Mouse (Mus musculus): ENCODE data around the gene Pfkfb1. TPM values are rescaled to one million over a fixed set of nuclear protein-coding genes. Genes with fewer than 3 reads are reported as not detected.

Gene Pfkfb1
- total RNA-seq, 2 experiments from 2014 or later: 0.90 to 0.93 TPM

DNA sequence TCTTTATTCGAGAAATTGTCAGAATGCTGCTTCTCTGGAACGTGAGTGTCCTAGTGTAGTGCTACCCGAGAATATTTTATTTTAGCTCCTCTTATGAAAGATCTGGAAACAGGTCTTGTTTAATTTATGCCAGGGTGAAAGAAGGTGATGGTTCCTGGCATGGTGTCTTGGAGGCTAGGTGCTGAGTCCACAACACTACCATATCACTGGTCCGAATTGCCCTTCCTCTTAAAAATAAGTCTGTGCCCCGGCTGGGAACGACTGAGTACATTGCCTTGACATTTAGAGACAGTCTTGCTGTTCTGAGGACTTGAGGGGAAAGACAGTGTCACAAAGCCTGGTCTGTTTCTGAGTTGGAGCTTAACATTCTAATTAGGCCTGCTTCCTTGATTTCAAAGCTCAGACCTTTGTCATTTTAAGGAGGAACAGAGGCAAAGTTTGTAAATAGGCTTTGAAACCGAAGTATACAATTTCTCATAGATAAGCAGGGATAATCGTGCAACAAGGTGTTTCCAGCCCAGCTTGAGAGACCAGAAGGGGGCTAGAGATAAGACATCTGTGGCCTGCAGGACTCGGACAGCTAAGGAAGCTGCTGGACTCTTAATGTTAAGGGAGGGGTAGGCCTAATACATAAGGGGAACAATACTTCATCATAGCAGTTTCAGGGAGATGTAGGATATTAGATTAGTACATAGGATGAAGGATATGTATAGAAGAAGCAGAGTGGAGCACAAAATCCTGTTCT is 7.2 kb downstream of the Pfkfb1 start:
- TF ChIP-seq CTCF (conservative IDR thresholded peaks at IDR 0.05): no peak

DNA sequence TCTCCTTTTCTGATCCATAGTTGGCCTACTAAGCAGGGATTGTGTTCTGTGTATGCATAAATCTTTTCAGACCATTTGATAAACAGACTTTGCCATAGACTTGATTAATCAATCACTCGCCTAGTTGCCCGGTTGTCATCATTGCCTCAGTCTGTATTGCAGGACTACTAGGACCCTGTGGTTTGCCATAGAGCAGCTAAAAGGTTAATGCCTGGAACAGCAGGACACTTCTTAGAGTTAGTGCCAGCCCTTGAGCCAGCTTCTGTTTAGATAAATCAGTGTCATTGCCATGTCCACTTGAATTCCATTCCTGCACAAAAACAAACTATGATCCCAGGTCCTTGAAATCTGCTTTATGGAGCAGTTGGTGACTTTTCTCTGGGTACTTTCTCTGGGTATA is 10.9 kb downstream of the Pfkfb1 start:
- DNase-seq (ENCODE audit: low spot score in 2 of 2): no peak
- no peak overlapping the region for H3K4me3 ChIP-seq
- H3K27ac ChIP-seq: no peak overlapping the region
- TF ChIP-seq CTCF (conservative IDR thresholded peaks at IDR 0.05): no peak

More for the DNA sequence above, 7.2 kb downstream of the Pfkfb1 start:
- Histone ChIP-seq H3K4me3 (no peak overlapping the region), H3K27ac (no peak overlapping the region)
- DNase-seq (ENCODE audit: low spot score in 2 of 2): no peak

DNA sequence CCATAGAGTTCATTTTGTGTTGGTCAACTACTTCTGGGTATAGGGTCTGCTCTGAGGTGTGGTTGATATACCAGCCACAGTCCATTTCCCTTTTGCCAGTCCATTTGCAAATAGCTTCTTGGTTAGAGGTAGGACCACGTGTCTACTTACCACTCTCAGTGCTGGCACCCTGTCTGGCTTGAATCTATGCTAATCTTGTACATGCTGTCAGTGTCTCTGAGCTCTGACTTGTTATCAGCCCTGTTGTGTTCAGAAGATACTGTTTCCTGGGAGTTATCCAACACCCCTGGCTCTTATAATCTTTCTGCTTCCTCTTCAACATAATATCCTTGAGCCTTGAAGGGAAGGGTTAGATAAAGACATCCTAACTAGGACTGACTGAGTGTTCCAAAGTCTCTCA is 48.4 kb downstream of the Pfkfb1 start:
- Histone ChIP-seq H3K4me3 (no peak overlapping the region), H3K27ac (no peak overlapping the region)
- no peak for DNase-seq (ENCODE audit: low spot score in 2 of 2)
- no peak for TF ChIP-seq CTCF (conservative IDR thresholded peaks at IDR 0.05)

DNA sequence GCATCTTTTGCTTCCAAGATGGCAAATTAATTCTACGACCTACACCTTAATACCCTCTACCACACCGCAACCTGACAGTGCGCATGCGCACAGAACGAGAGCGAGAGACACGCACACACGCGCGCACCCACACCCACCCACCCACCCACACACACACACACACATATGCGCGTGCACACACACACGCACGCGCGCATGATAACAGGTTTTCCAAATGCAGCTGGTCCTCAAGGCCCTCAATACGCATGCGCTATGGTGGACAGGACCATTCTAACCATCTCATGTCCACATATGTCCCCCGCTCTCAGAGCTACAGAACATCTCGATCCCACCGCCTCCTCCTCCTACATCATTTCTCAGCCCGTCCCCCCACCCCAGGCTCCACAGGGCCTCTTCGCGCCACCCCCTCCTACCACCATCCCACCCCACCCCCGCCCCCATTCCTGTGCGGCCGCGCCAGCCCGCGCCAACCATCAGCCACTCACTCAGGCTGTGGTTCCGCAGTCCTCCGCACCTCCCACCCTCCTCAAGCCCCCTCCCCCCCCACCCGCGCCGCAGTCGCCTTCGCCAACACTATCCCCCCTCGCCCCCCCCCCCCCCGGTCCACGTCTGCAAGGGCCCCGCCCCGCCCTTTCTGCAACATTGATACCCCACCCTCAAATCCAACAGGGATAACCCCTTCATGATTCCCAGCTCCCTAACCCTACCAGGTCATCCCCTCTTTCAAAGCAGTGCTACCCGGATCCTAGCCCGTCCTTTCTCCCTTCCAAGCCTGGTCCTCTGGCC is 68.3 kb downstream of the Pfkfb1 start:
- no peak for TF ChIP-seq CTCF (conservative IDR thresholded peaks at IDR 0.05)
- H3K27ac ChIP-seq: peak overlapping the region; percentile 92
- H3K4me3 ChIP-seq: peak overlapping the region; percentile 61
- peak; percentile 21 to 31 for DNase-seq (ENCODE audit: low spot score in 2 of 2)

DNA sequence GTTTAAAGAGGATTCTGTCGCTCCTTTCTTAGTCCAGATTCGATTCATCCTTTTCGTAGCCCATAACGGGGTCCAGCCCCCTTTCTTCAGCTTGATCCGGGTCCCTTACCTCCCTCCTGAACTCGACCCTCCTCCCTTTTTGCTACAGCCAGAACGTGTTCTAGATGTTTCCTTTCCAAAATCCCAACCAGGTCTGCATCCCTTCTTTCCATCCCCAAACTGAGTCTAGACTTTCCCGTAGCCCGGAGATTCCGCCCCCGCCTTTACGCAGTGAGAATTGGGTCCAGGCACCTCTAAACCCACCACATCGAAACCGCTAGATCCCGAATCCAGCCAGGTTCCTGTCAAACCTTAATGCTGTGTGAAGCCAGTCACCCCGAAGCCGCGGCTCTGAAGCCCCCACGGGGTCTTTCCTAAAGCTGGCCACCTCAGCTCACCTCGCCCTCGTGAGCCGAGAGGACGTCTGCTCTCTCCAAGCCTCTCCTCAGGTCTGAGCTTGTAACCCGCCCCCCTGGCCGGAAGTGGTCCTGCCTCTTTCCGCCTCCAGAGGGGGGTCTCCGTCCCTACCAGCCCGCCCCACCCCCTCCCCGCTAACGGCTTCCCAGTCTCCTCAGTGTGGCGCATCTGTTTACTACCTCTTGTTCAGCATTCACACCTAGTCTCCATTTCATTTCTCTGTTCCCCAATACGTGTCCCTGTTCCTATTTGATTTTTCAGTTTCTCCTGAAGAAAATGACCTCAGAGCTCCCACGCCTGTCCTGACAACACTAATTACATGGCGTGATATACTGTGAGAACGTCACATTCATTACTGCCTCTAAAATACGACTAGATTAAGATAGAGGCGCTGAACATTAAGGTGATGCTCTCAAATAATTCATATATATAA is 69.1 kb downstream of the Pfkfb1 start, which contains the start of gene Tro:
Gene Tro, minus strand, starts transcription at position 676 of the 889 bp plus-strand sequence.
- peak; percentile 32 to 44 for DNase-seq (ENCODE audit: low spot score in 2 of 2)
- TF ChIP-seq CTCF (conservative IDR thresholded peaks at IDR 0.05): peak; percentile 42; the same call in 1 of the 2 replicates
- peak within 1 kb of the TSS; percentile 92 for H3K27ac ChIP-seq
- peak within 1 kb of the TSS; percentile 61 for H3K4me3 ChIP-seq

DNA sequence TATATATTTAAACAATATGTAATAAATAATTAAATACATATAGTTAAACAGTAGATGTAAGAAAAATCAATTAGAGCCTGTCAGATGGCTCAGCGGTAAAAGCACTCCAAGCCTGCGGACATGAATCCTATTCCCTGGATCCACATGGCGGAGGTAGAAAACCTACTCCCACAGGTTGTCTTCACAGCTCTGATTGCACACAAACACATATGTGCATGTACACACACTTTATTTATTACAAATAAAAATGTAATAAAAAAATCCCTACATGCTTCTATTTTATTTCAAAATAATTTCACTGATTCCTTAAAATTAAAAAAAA is 69.7 kb downstream of the Pfkfb1 start:
- Histone ChIP-seq H3K27ac (peak overlapping the region; percentile 92), H3K4me3 (peak overlapping the region; percentile 61)
- no peak for DNase-seq (ENCODE audit: low spot score in 2 of 2)
- no peak for TF ChIP-seq CTCF (conservative IDR thresholded peaks at IDR 0.05)

DNA sequence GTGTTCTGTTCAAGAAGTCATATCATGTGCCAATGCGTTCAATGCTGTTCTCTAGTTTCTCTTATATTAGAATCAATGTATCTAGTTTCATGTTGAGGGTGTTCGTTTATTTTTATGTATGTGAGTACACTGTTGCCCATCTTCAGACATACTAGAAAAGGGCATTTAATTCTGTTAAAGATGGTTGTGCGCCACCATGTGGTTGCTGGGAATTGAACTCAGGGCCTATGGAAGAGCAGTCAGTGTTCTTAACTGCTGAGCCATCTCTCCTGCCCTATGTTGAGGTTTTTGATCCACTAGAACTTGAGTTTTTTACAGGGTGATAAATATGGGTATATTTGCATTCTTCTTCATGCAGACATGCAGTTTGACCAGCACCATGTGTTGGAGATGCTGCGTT is 74.8 kb downstream of the Pfkfb1 start:
- H3K4me3 ChIP-seq: no peak overlapping the region

DNA sequence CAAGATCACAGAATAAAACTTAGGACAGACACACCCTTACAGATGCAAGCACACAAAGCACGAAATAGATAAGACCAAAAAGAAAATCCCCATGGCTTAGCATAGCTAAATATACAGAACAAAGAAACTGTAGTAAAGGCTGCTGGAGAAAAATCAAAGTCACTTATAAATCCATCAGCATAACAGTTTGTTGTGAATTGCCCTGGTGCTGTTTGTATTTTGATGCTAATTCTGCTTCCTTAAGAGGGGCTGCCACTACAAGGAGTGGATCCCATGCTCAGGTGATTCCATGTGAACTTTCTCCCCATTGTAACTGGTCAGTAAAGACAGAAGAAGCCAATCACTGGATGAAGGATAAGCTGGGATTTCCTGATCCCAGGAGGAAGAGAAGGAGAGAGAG is 89.5 kb downstream of the Pfkfb1 start:
- TF ChIP-seq CTCF (conservative IDR thresholded peaks at IDR 0.05): no peak
- Histone ChIP-seq H3K4me3 (no peak overlapping the region), H3K27ac (no peak overlapping the region)
- no peak for DNase-seq (ENCODE audit: low spot score in 2 of 2)

More for the DNA sequence above, 74.8 kb downstream of the Pfkfb1 start:
- peak; percentile 71 for TF ChIP-seq CTCF (conservative IDR thresholded peaks at IDR 0.05)
- H3K27ac ChIP-seq: no peak overlapping the region
- DNase-seq (ENCODE audit: low spot score in 2 of 2): no peak

Small RNA genes within 50 kb of the gene (microRNA-seq; reads per million reads assigned to microRNA genes)
- 0 reads per million in 2 experiments for gene Mir3620

Other genes starting within 250 kb of the Pfkfb1 start
- gene Tmem29, start 129.1 kb upstream of the Pfkfb1 start, total RNA-seq (2021): 10 to 100 TPM; 34.6 to 37.0 TPM
- 1 to 10 TPM; 4.0 to 6.3 TPM for gene Alas2, start 40.9 kb upstream of the Pfkfb1 start, total RNA-seq (2021)
- gene Apex2, start 1.6 kb downstream of the Pfkfb1 start, total RNA-seq (2021): 10 to 100 TPM; 15.2 to 17.7 TPM
- gene Tro, start 69.4 kb downstream of the Pfkfb1 start, total RNA-seq (2021): 100 to 1,000 TPM; 159 to 167 TPM
- 10 to 100 TPM; 43.3 to 49.6 TPM for gene Maged2, start 226.1 kb downstream of the Pfkfb1 start, total RNA-seq (2021)